Mouse (Mus musculus) kidney, embryonic 14.5 days (tissue): ENCODE measurements around the gene Scai. TPM values are rescaled to one million over a fixed set of nuclear protein-coding genes. Genes with fewer than 3 reads are reported as not detected.
"Not testable (repeated sequence)": the region's sequence is repeated elsewhere in the genome, so short reads cannot be mapped to it uniquely, and the experiment has no call there.

Experiments
- ATAC-seq: fragments of 200-750 bp; cut with Nextera tagmentation; 2 replicates; pipeline ENCODE4 v1.8.0; 2017; ENCODE audit warnings: moderate number of reproducible peaks, mild to moderate bottlenecking, moderate TSS enrichment, moderate library complexity; ENCODE audit not compliant: low FRiP score, low TSS enrichment
- H3K27ac ChIP-seq: fragments of 300-500 bp; sonication (generic); 2 replicates; pipeline ENCODE4 v1.5.1; 2014; ENCODE audit warnings: low read depth, mild to moderate bottlenecking, low read length, moderate library complexity, mixed read lengths
- H3K27me3 ChIP-seq: fragments of 300-500 bp; sonication (generic); 2 replicates; pipeline ENCODE4 v1.6.1; 2014; ENCODE audit warnings: mild to moderate bottlenecking, low read length; ENCODE audit not compliant: control insufficient read depth, insufficient read depth
- H3K36me3 ChIP-seq: fragments of 300-500 bp; sonication (generic); 2 replicates; pipeline ENCODE4 v1.6.1; 2014; ENCODE audit warnings: low read length, mixed read lengths; ENCODE audit not compliant: control insufficient read depth, insufficient read depth
- H3K4me1 ChIP-seq: fragments of 300-500 bp; sonication (generic); 2 replicates; pipeline ENCODE4 v1.6.1; 2014; ENCODE audit warnings: low read length, mixed read lengths; ENCODE audit not compliant: control insufficient read depth, insufficient read depth
- H3K4me2 ChIP-seq: fragments of 300-500 bp; sonication (generic); replicated peaks from 2 replicates; pipeline ENCODE4 v1.6.1; 2014; ENCODE audit warnings: low read depth, mild to moderate bottlenecking, low read length
- H3K4me3 ChIP-seq: fragments of 300-500 bp; sonication (generic); 2 replicates; pipeline ENCODE4 v1.5.1; 2014; ENCODE audit warnings: mild to moderate bottlenecking, low read length
- H3K9ac ChIP-seq: fragments of 300-500 bp; sonication (generic); 2 replicates; pipeline ENCODE4 v1.6.1; 2014; ENCODE audit warnings: low read depth, mild to moderate bottlenecking, low read length, moderate library complexity
- H3K9me3 ChIP-seq: fragments of 300-500 bp; sonication (generic); 2 replicates; pipeline ENCODE4 v1.6.1; 2016; ENCODE audit warnings: low read length; ENCODE audit not compliant: control insufficient read depth
- WGBS: fragments of 180-500 bp; shearing (Covaris S2); extraction: QIAGEN DNeasy Blood & Tissue Kit; methylation state at CpG from one replicate; pipeline ENCODE4 v1.1.7; 2014; 5-methylcytosine and 5-hydroxymethylcytosine counted together
- polyA plus RNA-seq: library from polyadenylated mRNA; unstranded; fragments of >200 nt; fragmentation: Nextera tagmentation; extraction: Ambion mirVana; gene quantifications from 2 replicates; pipeline ENCODE4 v1.2.1, GENCODE M21; 2014

Gene Scai
- polyA plus RNA-seq, 1 experiment from 2014 or later: 14.1 TPM

DNA sequence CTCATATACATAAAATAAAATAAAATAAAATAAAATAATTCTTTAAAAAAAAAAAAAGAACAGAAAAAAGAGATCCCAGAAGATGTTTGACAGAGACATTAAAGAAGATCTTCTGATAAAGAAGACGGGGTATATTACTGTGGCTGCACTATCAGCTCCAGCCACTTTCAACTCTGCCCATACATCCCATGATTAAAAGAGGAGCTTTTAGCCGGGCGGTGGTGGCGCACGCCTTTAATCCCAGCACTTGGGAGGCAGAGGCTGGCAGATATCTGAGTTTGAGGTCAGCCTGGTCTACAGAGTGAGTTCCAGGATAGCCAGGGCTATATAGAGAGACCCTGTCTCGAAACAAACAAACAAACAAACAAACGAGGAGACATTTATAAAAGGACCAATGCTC, 76.4 kb downstream of the Scai start:
- Histone ChIP-seq H3K9me3 (no peaks in the 10 kb centered on the region), H3K27me3 (no peaks in the 10 kb centered on the region), H3K4me1 (no peaks in the 10 kb centered on the region), H3K4me3 (no peak overlapping the region), H3K27ac (no peak overlapping the region), H3K4me2 (no peak overlapping the region), H3K36me3 (peaks cover 28% of the 10 kb centered on the region; the same call in 1 of the 2 replicates), H3K9ac (no peak overlapping the region)
- no peak for ATAC-seq
- WGBS: 94% methylated on average over 7 of the region's 7 CpGs

DNA sequence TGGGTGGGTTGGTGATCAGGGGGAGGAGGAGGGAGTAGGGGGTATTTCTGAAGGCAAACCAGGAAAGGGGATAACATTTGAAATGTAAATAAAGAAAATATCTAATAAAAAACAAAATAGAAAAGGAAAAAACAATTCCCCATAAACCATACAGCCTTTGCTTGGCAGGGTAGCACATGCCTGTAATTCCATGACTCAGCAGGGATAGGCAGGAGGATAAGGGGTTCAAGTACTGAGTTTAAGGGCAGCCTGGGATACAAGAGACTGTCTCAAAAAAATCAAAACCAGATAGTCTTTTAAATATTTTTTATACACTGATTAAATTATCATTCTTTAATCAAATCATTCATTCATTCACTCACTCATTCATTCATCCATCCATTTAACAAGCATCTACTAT, 80.0 kb downstream of the Scai start:
- H3K4me2 ChIP-seq: no peak overlapping the region
- H3K9me3 ChIP-seq: no peaks in the 10 kb centered on the region
- peaks cover 12% of the 10 kb centered on the region; the same call in 1 of the 2 replicates for H3K36me3 ChIP-seq
- H3K9ac ChIP-seq: no peak overlapping the region
- no peaks in the 10 kb centered on the region for H3K27me3 ChIP-seq
- no peak overlapping the region for H3K27ac ChIP-seq
- no peaks in the 10 kb centered on the region for H3K4me1 ChIP-seq
- ATAC-seq: no peak
- no peak overlapping the region for H3K4me3 ChIP-seq

DNA sequence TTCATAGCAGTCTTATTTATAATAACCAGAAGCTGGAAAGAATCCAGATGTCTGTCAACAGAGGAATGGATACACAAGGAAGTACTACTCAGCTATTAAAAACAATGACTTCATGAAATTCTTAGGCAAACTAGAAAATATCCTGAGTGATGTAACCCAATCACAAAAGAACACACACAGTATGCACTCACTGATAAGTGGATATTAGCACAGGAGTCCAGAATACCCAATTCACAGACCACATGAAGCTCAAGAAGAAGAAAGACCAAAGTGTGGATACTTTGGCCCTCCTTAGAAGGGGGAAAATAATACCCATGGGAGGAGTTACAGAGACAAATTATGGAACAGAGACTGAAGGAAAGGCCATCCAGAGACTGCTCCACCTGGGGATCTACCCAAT, 80.8 kb downstream of the Scai start:
- ATAC-seq, H3K27ac ChIP-seq, H3K27me3 ChIP-seq, H3K4me1 ChIP-seq, H3K4me3 ChIP-seq, H3K9me3 ChIP-seq, H3K9ac ChIP-seq, H3K4me2 ChIP-seq: not testable (repeated sequence)
- peaks cover 16% of the 10 kb centered on the region; the same call in 1 of the 2 replicates for H3K36me3 ChIP-seq

DNA sequence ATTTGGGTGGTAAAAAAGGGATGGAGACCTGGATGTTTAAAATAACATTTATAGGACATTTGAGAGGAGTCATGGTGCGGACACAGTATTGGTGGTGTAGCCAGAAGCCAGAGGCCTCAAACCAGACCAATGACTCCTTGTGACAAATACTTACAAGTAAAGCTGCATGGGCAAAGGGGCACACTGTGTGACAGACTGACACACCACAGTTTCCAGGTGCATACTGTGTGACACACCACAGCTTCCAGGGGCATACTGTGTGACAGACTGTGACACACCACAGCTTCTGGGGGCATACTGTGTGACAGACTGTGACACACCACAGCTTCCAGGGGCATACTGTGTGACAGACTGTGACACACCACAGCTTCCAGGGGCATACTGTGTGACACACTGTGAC, 90.6 kb downstream of the Scai start:
- H3K9ac ChIP-seq, H3K4me2 ChIP-seq, H3K27me3 ChIP-seq, H3K9me3 ChIP-seq, H3K4me1 ChIP-seq, H3K4me3 ChIP-seq, H3K27ac ChIP-seq, ATAC-seq: not testable (repeated sequence)
- H3K36me3 ChIP-seq: peaks cover 25% of the 10 kb centered on the region
- 91% methylated on average over 1 of the region's 1 CpGs for WGBS

DNA sequence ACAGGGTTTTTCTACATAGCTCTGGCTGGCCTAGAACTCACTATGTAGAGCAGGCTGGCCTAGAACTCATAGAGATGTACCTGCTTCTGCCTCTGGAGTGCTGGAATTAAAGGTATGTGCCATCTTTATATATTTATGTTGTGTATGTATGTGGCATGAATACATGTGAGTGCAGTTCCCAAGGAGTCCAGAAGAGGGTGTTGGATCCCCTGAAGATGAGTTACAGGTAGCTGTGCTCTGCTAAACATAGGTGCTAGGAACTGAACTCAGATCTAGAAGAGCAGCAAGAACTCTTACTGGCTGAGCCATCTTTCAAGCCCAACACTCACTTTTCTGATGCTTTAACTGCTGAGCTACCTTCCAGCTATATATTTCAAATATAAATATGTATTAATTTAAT, 92.5 kb downstream of the Scai start:
- no peaks in the 10 kb centered on the region for H3K4me1 ChIP-seq
- H3K27me3 ChIP-seq: no peaks in the 10 kb centered on the region
- no peak for ATAC-seq
- no peak overlapping the region for H3K27ac ChIP-seq
- no peak overlapping the region for H3K4me2 ChIP-seq
- H3K9ac ChIP-seq: no peak overlapping the region
- no peaks in the 10 kb centered on the region for H3K9me3 ChIP-seq
- peaks cover 27% of the 10 kb centered on the region for H3K36me3 ChIP-seq
- H3K4me3 ChIP-seq: no peak overlapping the region

DNA sequence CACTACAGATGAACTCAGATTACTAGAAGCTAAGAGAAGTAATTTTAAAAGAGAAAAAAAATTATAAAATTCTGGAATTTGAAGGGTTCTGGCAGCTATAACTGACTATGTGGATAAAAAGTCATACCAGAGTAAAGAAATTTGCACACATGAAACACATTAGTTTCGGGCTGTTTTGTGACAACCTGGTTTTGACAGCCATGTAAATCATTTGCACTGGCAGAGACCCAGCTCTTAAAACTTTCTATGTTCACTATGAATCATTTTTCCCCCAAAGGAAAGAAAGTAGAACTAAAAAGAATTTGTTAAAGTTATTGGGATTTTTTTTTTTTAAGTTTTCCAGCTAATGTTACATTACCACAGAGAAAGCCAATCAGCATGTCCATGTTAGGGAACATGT, 98.6 kb downstream of the Scai start:
- peaks cover 16% of the 10 kb centered on the region; the same call in 1 of the 2 replicates for H3K36me3 ChIP-seq
- H3K9ac ChIP-seq: no peak overlapping the region
- ATAC-seq: no peak
- H3K27me3 ChIP-seq: no peaks in the 10 kb centered on the region
- H3K4me2 ChIP-seq: no peak overlapping the region
- no peak overlapping the region for H3K4me3 ChIP-seq
- no peaks in the 10 kb centered on the region for H3K4me1 ChIP-seq
- 70% methylated on average over 1 of the region's 1 CpGs for WGBS
- no peaks in the 10 kb centered on the region for H3K9me3 ChIP-seq
- H3K27ac ChIP-seq: no peak overlapping the region

DNA sequence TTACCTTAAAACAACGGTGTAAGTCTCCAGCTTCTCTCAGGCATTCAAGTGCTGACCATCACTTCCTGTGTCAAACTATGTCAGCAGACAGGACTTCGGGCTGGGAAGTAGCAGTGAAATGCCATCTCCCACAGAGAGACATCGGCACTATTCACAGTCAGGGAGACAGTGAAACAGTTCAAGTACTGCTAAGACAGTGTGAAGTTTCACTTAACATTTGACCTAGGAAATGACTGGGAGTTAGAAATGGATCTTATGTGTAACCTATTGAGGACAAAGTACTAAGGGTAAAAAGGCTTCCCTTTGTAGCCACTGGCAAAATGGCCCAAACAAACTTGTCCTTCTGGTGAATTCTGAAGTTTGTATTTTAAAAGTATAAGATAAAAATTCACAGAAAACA, 107.8 kb downstream of the Scai start:
- H3K36me3 ChIP-seq: peaks cover 47% of the 10 kb centered on the region
- WGBS: 90% methylated on average over 3 of the region's 3 CpGs
- H3K4me2 ChIP-seq: no peak overlapping the region
- no peaks in the 10 kb centered on the region for H3K27me3 ChIP-seq
- no peak overlapping the region for H3K4me3 ChIP-seq
- no peak overlapping the region for H3K27ac ChIP-seq
- no peaks in the 10 kb centered on the region for H3K9me3 ChIP-seq
- H3K9ac ChIP-seq: no peak overlapping the region
- ATAC-seq: no peak
- H3K4me1 ChIP-seq: no peaks in the 10 kb centered on the region

DNA sequence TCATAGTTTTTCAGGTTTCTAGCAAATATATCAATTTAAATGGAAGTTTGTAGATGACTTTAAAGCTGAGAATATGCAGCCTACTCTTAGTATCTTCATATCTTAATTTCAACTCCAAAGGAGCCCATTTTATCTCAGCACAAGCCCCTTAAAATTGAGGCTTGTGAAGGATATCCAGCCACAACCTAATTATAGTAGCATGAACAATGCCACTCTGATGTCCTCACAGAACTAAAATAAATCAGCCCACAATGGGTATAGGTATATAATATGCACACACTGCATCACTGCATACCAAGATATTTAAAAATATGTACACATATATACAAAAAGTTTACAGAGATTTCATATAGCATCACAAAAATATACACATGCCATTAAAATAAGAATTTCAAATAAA, 119.9 kb downstream of the Scai start:
- no peak for ATAC-seq
- Histone ChIP-seq H3K4me1 (no peaks in the 10 kb centered on the region), H3K4me2 (no peak overlapping the region), H3K36me3 (no peaks in the 10 kb centered on the region), H3K9ac (no peak overlapping the region), H3K27me3 (no peaks in the 10 kb centered on the region), H3K9me3 (no peaks in the 10 kb centered on the region), H3K27ac (no peak overlapping the region), H3K4me3 (no peak overlapping the region)

DNA sequence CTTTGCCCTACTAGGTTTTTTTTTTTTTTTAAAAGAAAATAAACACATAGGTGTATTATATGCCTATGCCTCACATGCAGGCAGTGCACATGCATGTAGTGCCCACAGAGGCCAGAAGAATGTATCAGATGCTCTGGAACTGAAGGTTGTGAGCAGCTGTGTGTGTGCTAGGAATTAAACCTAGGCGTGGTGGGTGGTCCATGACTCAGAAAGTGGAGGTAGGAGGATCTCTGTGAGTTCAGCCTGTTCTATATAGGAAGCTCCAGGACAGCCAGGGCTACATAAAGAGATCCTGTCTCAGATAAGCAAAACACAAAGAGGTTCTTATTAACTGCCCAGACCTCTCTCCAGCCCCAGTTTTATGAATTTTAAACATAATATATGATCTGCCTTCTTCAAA, 121.4 kb downstream of the Scai start:
- H3K36me3 ChIP-seq: no peaks in the 10 kb centered on the region
- 0 out of 2 replicates have a peak, but pooled peaks cover 3% of the 10 kb centered on the region for H3K4me1 ChIP-seq
- H3K27ac ChIP-seq: no peak overlapping the region
- H3K9me3 ChIP-seq: no peaks in the 10 kb centered on the region
- no peak overlapping the region for H3K4me2 ChIP-seq
- no peak overlapping the region for H3K4me3 ChIP-seq
- ATAC-seq: no peak
- 63% methylated on average over 1 of the region's 1 CpGs for WGBS
- no peaks in the 10 kb centered on the region for H3K27me3 ChIP-seq
- H3K9ac ChIP-seq: no peak overlapping the region
